Mouse (Mus musculus): ENCODE results near the gene Cfap221.

DNA sequence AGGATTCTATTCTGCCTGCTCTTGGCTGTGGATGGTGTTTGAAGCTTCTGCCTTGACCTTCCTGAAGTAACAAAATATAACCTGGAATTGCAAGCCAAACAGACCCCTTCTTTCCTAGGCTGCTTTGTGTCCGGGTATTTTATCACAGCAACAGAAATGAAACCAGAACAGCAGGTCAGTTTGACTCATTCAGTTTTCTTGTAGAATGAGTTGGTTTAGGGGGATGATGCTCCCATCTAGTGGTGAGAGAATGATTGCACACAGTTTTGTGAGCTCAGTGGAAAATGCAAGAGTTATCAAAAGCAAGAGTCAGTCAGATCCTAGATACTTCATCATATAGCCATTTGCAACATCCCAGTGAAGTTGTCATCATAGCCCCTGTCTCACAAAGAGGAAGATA is 67.3 kb downstream of the Cfap221 start:
- TF ChIP-seq POLR2A (IDR thresholded peaks at IDR 0.05; ENCODE audit: extremely low read depth, insufficient read depth, low read length) (no peak), CTCF (IDR thresholded peaks at IDR 0.05; ENCODE audit: extremely low read depth, insufficient read depth, low read length) (peak; percentile 51; the same call in 1 of the 2 replicates)

Data from cortical plate, adult 2 months (tissue).